Mouse (Mus musculus): ENCODE measurements around the gene Iqschfp.

Iqschfp gene

DNA sequence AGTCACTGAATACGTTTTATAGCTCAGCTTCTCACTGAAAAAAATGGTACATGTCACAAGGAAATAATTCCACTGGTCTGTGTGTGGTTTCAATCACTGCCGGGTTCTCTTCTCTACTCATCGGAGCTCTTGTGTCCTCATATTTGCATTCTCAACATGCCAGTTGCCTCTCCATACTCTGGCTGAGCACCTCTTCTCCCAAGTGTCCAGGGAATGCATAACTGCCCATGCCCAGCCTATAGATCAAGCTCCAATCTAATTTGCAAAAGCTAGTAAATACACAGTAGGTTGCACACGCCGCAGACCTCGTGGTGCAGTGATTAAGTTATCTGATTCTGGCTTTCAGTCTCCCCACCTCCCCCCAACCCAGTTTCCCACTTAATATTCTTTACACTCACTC lies 433.5 kb downstream of the Iqschfp start:
- in situ Hi-C loops (cut with MboI; ENCODE audit: low sequenced_read_pairs) = no loop called here

DNA sequence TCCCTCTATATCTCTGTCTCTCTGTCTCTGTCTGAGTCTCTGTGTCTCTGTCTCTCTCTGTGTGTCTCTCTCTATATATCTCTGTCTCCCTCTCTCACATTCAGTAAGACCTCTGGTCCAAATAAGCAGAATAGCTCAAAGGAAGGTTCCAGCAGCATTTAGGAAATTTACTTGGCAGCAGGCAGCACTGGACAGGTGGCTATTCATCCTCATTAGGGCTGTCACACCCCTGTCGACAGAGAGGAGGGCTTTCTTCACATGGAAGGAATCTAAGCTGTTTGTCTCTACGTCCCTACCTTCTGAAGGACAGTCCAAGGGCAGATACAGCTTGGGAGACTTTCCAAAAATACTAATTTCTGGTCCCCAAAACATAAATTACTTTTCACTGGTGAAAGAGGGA lies 440.5 kb downstream of the Iqschfp start:
- in situ Hi-C loops (cut with MboI; ENCODE audit: low sequenced_read_pairs) = no loop called here

DNA sequence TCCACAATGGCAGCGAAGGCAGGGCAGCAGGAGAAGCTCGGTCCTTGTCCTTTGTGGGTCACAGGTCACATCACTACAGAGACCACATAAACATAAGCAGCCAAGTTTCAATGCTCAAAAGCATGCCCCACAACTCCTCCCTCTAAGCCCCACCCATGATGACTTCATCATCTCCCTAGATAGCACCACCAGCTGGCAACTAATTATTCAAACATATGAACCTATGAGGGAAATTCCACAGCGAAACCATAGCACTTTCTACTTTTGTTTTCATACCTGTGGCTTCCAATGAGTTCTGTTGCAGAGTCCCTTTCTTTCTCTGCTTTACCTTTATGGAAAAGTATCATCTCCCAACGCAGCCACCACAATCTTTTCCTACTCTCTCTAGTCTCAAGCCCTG lies 443.5 kb downstream of the Iqschfp start:
- in situ Hi-C loops (cut with MboI; ENCODE audit: low sequenced_read_pairs) = no loop called here

DNA sequence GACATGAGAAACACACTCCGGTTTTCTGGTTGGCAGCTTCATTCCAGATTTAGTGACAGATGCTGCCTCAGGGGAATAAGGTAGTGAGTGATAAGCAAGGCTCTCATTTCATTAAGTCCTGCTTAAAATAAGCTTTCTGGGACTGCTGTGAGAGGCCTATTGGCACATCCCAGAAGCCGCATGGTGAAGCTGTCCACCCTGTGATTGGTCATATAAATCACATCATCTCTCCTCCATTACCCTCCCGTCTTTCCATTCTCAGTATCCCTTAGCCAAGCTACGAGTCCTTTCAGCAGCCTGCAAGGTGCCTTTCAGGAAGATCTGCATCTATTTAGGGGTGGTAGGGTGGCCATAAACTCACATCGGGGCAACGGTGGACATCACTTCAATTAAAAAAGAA lies 458.6 kb downstream of the Iqschfp start:
- in situ Hi-C loops (cut with MboI; ENCODE audit: low sequenced_read_pairs) = no loop called here

DNA sequence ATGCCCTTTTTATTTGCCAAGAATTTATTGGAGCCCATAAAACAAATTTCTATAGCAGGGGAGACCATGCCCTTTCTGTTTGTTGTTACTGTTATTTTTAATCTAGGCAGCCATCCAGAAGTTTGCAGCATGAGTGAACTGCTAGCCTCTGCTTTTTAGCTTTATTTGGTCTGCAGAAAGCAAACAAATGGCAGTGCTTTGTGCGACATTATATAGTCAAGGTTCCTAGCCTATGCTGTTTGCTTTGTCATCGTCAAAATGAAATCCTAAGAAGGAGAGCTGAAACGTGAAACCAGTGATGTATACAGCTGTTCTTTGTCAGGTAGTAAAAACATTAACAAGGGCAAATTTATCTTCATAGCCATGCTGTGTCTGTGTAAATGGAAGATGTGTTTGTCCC lies 459.4 kb downstream of the Iqschfp start:
- in situ Hi-C loops (cut with MboI; ENCODE audit: low sequenced_read_pairs) = no loop called here

DNA sequence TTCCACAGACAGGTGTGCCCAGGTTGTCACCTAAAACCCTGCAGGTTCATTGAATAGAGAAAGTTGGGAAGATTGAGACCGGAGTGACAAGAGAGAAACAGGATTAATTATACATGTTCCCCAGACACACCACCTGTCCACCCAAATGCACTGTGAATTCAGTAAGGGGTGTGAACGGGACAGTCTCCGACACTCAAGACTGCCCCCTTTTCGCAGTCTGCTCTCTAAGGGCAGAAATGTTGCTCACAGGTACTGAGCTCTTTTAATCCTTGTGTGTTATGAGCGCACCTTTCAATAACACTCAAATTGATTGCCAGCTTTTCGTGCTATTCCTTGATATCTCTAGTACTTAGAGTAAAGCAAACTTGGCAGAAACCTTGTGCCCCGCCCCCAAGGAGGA lies 460.9 kb downstream of the Iqschfp start:
- in situ Hi-C loops (cut with MboI; ENCODE audit: low sequenced_read_pairs) = no loop called here

DNA sequence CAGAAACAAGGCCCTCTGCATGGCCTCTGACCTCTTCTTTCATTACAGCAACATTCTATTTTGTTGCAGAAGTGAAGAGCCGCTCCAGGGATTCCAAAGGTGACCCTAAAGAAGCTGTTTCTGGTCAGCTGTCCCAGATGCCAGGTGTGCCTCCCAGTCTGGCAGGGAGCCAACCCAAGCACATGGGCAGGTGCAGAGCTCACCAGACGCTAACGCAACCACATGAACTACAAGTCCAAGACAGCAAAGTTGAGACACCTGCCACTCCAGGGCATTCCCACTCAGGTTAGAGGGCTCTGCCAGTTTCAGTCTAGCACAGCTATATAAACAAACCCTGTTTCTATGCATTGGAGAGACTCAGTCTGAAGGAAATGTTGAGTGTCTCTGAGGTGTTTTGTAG lies 461.5 kb downstream of the Iqschfp start:
- in situ Hi-C loops (cut with MboI; ENCODE audit: low sequenced_read_pairs) = no loop called here

DNA sequence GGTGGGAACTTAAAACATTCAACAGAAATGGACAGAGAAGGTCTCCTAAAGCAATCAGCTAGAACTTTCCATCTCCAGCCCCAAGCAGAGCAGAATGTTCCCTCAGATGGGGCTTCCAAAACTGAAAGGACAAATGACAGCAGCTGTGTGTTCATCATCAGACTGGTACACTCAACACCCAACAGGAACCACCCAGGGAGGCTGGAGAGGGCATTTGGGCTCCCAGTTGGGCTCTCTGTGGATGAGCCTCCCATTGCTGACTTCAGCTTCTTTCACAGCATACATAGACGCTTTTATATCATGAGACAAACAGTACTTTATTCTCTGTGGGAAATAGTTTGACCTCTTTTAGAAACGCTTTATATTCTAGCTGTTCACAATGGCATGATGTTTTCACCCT lies 464.5 kb downstream of the Iqschfp start:
- in situ Hi-C loops (cut with MboI; ENCODE audit: low sequenced_read_pairs) = no loop called here

DNA sequence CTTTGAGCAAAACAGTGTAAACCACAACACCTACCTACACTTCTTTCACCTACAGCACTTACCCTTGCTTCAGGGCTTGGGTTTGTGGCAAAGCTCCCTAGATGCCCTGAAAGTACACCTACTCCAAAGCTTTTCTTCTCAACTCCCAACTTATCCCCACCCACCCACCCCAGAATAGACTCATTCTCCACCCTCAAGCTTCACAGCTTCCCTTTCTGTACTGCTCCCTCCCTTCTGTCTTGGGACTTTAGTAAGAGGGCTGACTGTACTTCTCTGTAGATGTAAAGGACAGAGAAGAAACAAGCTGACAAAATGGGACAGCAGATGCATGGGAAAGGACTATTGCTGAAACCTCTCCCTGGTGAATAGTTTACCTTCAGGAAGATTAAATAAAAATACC lies 476.0 kb downstream of the Iqschfp start:
- in situ Hi-C loops (cut with MboI; ENCODE audit: low sequenced_read_pairs) = no loop called here

DNA sequence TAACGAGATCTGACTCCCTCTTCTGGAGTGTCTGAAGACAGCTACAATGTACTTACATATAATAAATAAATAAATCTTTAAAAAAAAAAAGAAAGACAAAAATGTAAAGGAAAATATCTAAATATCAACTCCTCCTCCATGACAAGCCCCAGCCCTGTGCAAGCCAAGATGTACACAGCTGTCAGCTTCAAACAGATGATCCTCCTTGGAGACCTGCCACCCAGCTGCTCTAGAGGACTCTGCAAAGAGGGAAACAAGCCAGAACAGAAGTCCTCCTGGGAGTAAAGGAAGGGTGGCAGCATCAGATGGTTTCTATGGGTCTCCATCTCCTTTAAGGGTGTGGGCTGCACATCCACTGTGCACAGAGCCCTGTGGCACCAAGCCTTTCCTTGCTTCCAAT lies 480.9 kb downstream of the Iqschfp start:
- in situ Hi-C loops (cut with MboI; ENCODE audit: low sequenced_read_pairs) = no loop called here

DNA sequence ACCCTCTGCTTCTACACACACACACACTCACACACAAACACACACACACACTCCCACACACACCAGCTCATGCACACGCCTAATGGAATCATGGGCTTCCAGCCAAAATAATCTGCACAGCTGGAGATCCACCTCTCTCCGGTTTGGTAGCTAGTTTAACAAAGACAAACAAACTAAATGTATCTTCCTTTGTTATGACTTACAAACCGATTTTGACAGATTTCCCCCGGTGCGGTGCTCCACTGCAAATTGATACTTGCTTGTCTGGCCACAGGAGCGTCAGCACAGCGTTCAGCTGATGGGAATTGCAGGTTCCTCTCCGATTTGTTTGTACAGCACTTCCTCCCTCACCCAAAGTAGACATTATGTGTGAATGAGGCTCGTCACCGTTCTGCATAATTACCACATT lies 483.1 kb downstream of the Iqschfp start:
- in situ Hi-C loops (cut with MboI; ENCODE audit: low sequenced_read_pairs) = no loop called here

DNA sequence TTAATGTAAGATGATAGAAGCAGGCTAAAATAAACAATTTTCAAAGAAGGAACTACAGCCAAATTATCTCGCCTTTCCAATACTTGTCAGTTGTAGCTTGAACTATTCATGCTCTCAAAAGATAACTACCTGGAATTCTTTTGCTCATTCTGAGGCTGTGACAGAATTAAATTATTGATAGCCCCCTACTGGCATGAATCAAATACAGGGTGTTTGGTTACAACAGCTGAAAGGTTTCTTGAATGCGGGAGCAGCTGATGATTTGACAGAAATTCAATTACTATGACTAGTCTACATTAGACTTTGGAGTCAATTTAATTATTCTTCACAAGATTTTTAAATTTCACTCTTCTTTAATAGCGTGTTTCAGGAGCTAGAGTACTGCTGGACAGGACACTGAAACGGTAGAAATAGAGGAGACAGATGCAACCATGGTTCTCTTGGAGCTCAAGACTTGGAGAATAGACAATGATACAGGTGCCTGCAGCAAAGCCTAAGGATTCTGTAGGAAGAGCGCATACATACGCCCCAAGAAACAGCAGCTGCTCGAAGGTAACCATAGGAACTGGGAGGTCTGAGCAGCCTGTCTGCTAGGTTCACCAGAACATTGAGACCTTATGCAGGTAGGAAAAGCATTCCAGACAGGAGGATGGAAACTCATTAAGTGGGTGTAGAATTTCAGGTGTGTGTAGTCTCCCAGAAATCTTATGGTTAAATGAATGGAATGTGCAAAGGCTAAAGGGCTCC lies 485.6 kb downstream of the Iqschfp start:
- in situ Hi-C loops (cut with MboI; ENCODE audit: low sequenced_read_pairs) = no loop called here

DNA sequence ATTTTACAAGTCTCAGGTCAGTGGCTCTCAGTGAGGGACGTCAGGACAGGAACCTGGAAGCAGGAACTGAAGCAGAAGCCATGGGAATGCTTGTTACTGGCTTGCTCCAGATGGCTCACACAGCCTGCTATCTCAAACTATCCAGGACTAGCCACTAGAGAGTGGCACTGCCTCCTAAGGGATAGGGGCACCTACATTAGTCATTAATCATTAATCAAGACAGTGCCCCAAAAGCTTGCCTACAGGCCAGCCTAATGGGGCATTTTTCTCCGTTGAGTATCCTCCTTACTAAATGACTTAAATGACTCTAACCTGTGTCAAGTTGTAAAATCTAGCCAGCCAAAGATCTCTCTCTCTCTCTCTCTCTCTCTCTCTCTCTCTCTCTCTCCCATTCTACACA lies 486.8 kb downstream of the Iqschfp start:
- in situ Hi-C loops (cut with MboI; ENCODE audit: low sequenced_read_pairs) = no loop called here

DNA sequence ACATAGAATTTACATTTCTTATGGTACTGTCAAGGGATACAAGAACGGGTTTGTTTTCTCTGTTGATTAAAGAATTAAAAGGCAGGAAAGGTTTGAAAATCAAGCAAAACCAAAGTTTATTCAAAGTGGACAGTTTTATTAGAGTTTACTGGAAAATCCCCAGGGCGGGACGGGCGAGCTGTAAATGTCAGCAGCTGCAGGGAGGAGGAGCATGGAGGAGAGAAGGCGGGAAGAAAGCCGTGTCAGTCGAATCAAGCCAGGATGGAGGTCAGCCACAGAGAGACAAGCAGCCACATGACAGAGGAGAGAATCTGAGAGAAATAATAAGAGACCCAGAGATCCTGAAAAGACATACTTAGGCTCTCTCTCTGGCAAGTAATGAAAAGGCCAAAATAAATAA lies 487.2 kb downstream of the Iqschfp start:
- in situ Hi-C loops (cut with MboI; ENCODE audit: low sequenced_read_pairs) = no loop called here

DNA sequence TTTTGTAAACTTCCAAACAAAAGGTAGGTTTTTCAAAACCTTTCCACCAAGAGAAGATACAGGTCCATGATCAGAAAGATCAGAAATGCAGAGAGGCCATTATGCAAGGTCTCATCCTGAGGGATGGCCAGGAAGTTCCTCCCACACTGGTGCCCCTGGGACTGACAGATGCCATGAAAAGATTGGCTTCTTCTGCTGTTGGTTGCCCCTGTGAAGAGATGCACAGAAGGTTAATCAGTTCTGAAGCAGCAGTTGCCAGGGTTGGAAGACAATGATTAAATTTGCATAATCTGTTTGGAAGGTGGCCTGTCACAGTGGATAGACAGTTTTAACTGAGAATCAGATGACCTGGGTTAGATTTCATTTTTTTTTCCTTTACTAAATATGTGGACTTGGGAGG lies 491.6 kb downstream of the Iqschfp start:
- in situ Hi-C loops (cut with MboI; ENCODE audit: low sequenced_read_pairs) = no loop called here

DNA sequence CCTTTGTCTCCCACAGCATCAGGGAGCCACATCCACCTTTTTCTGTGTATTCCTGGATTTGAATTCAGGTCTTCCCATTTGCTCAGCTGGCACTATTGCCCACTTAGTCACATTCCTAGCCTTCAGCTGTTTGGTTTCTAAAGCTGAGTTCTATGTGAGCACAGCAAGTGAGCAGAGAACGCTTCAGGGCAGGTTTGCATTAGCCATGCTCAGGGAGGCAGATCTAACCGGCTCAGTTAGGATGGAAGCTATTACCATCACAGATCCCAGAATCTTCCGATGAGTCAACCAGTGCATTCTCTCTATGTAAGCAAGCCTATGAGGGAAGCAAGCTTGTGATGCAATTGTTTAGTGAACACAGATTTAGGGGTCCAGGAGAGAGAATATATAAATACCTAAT lies 493.5 kb downstream of the Iqschfp start:
- in situ Hi-C loops (cut with MboI; ENCODE audit: low sequenced_read_pairs) = no loop called here

DNA sequence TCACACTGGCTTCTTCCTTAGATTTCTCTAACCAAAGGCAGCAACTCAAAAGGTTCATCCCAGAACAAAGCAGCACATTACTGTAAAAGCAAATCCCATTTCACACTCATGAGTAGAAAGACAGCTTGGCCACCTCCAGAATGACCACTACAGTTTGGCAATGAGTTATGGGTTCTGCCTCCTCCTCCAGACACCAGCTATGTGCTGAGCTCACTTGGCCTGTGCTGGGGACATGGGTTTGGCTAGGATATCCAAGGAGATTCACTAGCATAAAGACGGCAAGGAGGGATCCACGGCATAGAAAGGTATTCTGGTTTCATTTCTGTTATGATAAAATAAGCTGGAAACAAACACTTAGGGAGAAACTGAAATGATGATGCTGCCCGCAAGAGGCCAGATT lies 496.0 kb downstream of the Iqschfp start:
- in situ Hi-C loops (cut with MboI; ENCODE audit: low sequenced_read_pairs) = no loop called here

DNA sequence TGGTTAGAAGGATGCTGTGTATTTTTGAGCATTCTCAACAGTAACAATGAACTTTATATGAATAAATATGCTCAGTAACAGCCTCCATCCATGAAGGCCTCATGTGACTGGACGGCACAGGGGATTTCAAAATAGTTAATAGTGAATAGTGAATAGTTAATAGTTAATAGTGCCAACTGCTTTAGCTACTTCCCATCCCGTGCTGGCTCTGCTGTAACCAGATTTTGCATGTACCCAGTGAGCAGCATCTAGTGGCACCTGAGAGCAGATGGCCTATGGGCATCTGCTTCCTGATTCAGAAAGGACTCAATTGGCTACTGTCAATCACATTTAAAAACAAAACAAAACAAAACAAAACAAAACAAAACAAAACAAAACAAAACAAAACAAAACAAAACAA lies 501.5 kb downstream of the Iqschfp start:
- in situ Hi-C loops (cut with MboI; ENCODE audit: low sequenced_read_pairs) = no loop called here

DNA sequence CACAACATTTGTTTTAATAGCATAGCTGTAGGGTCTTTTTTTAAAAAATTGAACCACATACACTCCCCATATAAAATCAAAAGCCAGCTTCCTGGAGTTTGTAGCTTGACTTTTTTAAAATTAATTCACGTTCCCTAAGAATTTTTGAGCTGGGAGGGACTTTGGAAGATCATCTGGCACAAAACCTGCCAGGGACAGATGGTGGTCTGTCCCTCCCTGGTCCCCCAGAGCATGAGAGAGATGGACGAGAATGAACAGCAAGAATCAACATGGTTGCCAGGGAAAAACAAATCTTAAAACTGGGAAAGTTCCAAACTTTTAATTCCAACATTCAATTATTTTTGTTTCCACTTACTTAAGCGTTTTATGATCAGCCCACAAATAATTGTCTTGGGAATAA lies 506.7 kb downstream of the Iqschfp start:
- in situ Hi-C loops (cut with MboI; ENCODE audit: low sequenced_read_pairs) = no loop called here

DNA sequence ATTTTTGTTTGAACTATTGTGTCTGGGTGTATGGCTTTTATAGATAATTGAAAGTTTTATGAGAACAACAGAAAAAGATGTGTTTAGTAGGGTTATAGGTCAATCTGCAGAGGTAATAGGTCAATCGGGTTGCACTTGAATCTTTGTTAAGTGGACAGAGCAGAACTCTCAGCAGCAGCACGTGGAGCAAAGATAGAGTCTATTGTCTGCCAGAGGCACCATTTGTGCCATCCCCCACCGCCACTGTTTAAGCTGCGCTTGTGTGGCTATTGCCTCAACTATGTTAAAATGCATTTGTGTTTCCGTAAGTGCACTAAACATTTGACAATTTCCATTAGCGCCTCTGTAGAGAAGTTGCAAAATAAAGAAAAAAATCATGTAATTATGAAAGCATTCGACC lies 508.1 kb downstream of the Iqschfp start:
- in situ Hi-C loops (cut with MboI; ENCODE audit: low sequenced_read_pairs) = no loop called here

DNA sequence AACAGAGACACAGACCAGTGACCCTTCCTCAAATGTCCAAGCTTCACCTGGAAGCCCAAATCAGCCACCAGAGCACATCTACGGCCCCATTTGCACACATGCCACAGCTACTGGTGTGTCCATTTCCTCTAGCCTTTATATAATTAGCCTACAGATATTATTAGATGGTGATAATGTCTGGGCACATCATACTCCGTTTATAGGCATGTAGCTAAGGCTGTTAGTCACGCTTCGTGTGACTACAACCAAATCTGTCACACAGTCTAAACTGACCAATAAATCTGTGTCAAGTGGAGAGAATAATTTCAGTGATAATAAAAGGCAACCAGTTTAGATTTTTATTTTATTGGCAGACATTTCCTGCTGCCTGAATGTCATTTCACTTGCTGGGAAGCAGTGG lies 511.3 kb downstream of the Iqschfp start:
- in situ Hi-C loops (cut with MboI; ENCODE audit: low sequenced_read_pairs) = no loop called here

DNA sequence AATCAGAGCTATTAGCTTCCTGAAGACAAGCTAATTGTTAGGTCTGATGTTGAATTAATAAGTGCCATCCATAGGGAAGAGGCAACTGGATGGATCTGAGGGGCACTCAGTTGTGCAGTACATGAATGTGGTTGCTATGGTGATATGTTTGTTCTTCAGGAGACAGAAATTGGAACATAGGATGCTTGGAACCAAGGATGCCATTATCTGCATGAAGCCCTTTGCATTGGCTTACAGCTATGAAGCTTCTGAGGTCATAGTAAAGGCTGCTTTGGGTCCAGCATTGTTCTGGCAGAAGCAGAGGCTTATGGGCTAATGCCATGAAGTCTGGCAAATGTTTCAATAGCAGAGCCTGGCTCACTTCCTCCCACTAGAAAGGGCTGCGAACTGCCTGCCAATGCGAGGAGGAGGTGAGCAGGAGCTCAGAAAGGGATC lies 511.8 kb downstream of the Iqschfp start:
- in situ Hi-C loops (cut with MboI; ENCODE audit: low sequenced_read_pairs) = no loop called here

DNA sequence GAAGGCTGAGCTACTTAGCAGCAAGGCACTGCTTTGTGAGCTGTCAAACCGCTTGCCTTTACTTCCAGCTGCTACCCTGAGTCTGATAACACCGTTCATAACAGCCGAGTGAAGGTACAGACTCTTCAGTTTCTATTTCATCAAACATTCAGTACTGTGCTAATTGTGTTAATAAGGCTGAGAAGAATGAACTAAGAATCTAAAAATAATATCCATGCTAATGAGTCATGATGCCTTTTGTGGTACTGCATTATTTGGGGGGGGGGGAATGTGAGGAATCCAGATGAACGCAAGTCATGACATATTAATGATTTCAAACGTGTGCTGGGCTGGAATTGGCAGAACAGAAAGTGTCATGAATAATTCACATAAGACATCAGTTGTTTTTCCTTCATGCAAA lies 513.7 kb downstream of the Iqschfp start:
- in situ Hi-C loops (cut with MboI; ENCODE audit: low sequenced_read_pairs) = no loop called here
